Mouse (Mus musculus) hindlimb bud, embryonic 11.5 days (tissue): Measurements from ENCODE around the gene Gm4133.
"Not testable (repeated sequence)": the region's sequence is repeated elsewhere in the genome, so short reads cannot be mapped to it uniquely, and the experiment has no call there.

ENCODE experiments used
- DNase-seq: peaks from one replicate; pipeline ENCODE4 v3.0.0-alpha.2; 2012; ENCODE audit warnings: low read depth, low spot score; ENCODE audit errors: extremely low spot score

The Gm4133 gene

GRCm38 (mm10) chr7:20333965-20334364 is at the start of gene Gm4133:
TSS of gene Gm4133 (minus strand) at chr7:20334065.
- not testable (repeated sequence) for DNase-seq

- DNase-seq = not testable (repeated sequence)
Measured at GRCm38 (mm10) chr7:20375310-20375709, 41.4 kb upstream of the Gm4133 start, which contains the start of gene Gm5728. TSS of gene Gm5728 (minus strand) at chr7:20375410.
